Mouse (Mus musculus): ENCODE measurements around the gene Mgat5b. TPM values are rescaled to one million over a fixed set of nuclear protein-coding genes. Genes with fewer than 3 reads are reported as not detected.

Gene Mgat5b
- polyA plus RNA-seq, 1 experiment = not detected

DNA sequence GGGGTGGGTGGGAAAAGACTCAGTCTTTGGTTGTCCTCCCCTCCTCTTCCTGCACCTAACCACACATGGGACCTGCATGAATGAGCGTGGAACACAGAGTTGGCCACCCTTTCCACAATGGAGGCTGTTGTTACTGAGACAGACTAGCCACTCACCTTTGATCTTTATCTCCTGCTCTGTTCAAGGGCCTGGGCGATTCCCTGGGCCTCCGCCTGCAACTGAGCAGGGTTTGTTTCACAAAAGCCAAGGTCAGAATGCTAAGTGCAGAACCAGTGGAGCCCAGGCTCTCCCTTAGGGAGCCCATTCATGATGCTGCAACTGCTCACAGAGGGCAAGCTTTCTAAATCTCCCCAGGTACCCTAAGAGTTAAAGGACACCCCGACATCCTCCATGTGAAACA, 83.1 kb downstream of the Mgat5b start:
- H3K36me3 ChIP-seq (ENCODE audit: control insufficient read depth, insufficient read depth, low read length) = no peaks in the 10 kb centered on the region
- 59% methylated on average over 4 of the region's 4 CpGs for WGBS
- H3K27ac ChIP-seq (ENCODE audit: insufficient read depth, low read length) = no peak overlapping the region
- no peak overlapping the region for H3K4me3 ChIP-seq (ENCODE audit: extremely low read depth, insufficient read depth, insufficient read length)
- DNase-seq (ENCODE audit: low read depth in 1 of 2, low spot score in 2 of 2) = no peak
- no peaks in the 10 kb centered on the region for H3K4me1 ChIP-seq (ENCODE audit: control insufficient read depth, insufficient read depth, insufficient read length)
- 0 out of 2 replicates have a peak, but pooled peaks cover 2% of the 10 kb centered on the region for H3K27me3 ChIP-seq (ENCODE audit: control insufficient read depth, insufficient read depth, low read length)
- no peak for TF ChIP-seq POLR2A (IDR thresholded peaks at IDR 0.05; ENCODE audit: low read depth, low read length)
- no peak for TF ChIP-seq CTCF (IDR thresholded peaks at IDR 0.05; ENCODE audit: extremely low read depth, insufficient read depth, insufficient read length, insufficient replicate concordance)

DNA sequence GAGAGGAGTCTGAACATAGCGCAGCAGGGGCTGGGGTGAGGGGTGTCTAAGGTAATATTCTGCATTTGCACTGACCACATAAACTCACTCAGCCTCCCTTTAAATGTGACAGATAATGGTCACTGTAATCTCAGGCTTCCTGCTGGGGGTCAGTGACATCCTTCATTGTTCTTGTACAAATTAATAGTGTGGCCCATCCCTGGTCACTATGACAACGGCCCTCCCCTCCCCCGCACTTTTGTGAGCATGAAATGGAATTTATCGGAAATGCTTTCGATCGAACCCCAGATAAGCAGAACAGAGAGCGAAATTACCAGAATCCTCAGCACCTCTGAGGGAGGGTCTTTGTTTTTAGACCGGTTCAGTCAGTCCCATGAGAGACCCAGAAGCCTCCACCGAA, 84.8 kb downstream of the Mgat5b start:
- TF ChIP-seq CTCF (IDR thresholded peaks at IDR 0.05; ENCODE audit: extremely low read depth, insufficient read depth, insufficient read length, insufficient replicate concordance) = no peak
- Histone ChIP-seq H3K27ac (ENCODE audit: insufficient read depth, low read length) (no peak overlapping the region), H3K4me3 (ENCODE audit: extremely low read depth, insufficient read depth, insufficient read length) (no peak overlapping the region), H3K36me3 (ENCODE audit: control insufficient read depth, insufficient read depth, low read length) (no peaks in the 10 kb centered on the region), H3K4me1 (ENCODE audit: control insufficient read depth, insufficient read depth, insufficient read length) (no peaks in the 10 kb centered on the region), H3K27me3 (ENCODE audit: control insufficient read depth, insufficient read depth, low read length) (0 out of 2 replicates have a peak, but pooled peaks cover 2% of the 10 kb centered on the region)
- no peak for DNase-seq (ENCODE audit: low read depth in 1 of 2, low spot score in 2 of 2)
- WGBS = 68% methylated on average over 9 of the region's 9 CpGs

DNA sequence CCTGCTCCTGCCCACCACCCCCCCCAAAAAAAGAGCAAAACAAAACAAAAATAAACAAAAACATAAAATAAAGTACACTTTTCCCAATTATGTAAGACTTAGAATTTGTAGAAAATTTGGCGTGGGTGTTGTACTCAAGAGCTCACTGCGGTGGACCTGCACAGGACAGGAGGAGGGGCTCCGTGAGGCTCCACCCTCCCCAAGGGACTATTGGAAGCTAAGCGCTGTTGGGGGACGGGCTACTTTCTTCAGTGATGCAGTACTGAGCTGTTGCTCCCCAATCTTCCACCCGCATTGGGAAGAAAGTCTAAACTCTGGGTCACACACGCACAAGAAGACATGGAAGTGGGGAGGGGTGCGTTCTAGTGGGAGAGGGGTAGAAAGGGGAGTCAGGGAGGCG, 85.6 kb downstream of the Mgat5b start:
- no peaks in the 10 kb centered on the region for H3K4me1 ChIP-seq (ENCODE audit: control insufficient read depth, insufficient read depth, insufficient read length)
- no peak for TF ChIP-seq CTCF (IDR thresholded peaks at IDR 0.05; ENCODE audit: extremely low read depth, insufficient read depth, insufficient read length, insufficient replicate concordance)
- TF ChIP-seq POLR2A (IDR thresholded peaks at IDR 0.05; ENCODE audit: low read depth, low read length) = no peak
- 26% methylated on average over 9 of the region's 9 CpGs for WGBS
- DNase-seq (ENCODE audit: low read depth in 1 of 2, low spot score in 2 of 2) = no peak
- H3K4me3 ChIP-seq (ENCODE audit: extremely low read depth, insufficient read depth, insufficient read length) = no peak overlapping the region
- H3K27me3 ChIP-seq (ENCODE audit: control insufficient read depth, insufficient read depth, low read length) = 0 out of 2 replicates have a peak, but pooled peaks cover 2% of the 10 kb centered on the region
- no peaks in the 10 kb centered on the region for H3K36me3 ChIP-seq (ENCODE audit: control insufficient read depth, insufficient read depth, low read length)
- no peak overlapping the region for H3K27ac ChIP-seq (ENCODE audit: insufficient read depth, low read length)

DNA sequence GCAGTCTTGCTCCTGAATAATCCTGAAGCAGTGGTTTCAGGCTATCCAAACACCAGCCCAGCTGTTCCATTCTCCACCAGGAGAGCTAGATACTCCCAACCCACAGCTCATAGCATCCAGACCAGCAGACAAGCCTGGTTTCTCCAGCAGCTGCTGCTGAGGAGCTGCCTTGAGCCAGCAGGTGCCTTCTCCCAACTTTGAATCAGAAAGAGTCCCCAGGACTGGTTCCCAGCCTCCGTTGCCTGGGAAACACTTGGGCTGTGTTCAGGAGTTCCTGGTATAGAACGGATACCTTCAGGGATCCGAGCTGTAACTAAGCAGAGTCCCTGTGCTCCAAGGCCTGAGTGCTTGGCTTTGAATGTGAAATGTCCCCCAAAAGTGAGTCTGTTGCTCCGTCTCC, 98.8 kb downstream of the Mgat5b start:
- Histone ChIP-seq H3K27ac (ENCODE audit: insufficient read depth, low read length) (no peak overlapping the region), H3K4me1 (ENCODE audit: control insufficient read depth, insufficient read depth, insufficient read length) (no peaks in the 10 kb centered on the region; the same call in 1 of the 2 replicates), H3K27me3 (ENCODE audit: control insufficient read depth, insufficient read depth, low read length) (no peaks in the 10 kb centered on the region), H3K36me3 (ENCODE audit: control insufficient read depth, insufficient read depth, low read length) (no peaks in the 10 kb centered on the region), H3K4me3 (ENCODE audit: extremely low read depth, insufficient read depth, insufficient read length) (no peak overlapping the region)
- no peak for DNase-seq (ENCODE audit: low read depth in 1 of 2, low spot score in 2 of 2)
- TF ChIP-seq POLR2A (IDR thresholded peaks at IDR 0.05; ENCODE audit: low read depth, low read length) = no peak
- TF ChIP-seq CTCF (IDR thresholded peaks at IDR 0.05; ENCODE audit: extremely low read depth, insufficient read depth, insufficient read length, insufficient replicate concordance) = no peak
- WGBS = 93% methylated on average over 4 of the region's 4 CpGs

DNA sequence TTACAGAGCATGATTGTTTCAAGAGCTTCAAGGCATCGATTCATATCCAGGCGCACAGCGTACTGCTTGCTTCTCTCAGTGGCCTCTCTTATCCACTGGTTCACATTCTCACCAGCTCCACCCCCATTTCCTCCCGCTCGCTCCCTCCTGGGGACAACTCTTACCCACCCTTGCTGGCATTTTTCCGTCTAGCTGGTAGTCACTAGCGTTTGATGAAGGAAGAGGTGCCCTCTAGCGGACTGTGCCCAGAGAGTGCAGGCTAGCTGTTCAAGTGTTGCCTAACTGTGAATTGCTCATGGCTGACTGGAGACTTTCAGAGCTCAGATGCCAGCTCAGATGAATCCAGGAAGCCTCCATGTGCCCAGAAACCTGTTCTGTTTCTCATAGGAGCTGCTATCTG, 99.7 kb downstream of the Mgat5b start:
- TF ChIP-seq CTCF (IDR thresholded peaks at IDR 0.05; ENCODE audit: extremely low read depth, insufficient read depth, insufficient read length, insufficient replicate concordance) (peak; percentile 59; the same call in 1 of the 2 replicates), POLR2A (IDR thresholded peaks at IDR 0.05; ENCODE audit: low read depth, low read length) (no peak)
- 2% methylated on average over 8 of the region's 8 CpGs for WGBS
- Histone ChIP-seq H3K27me3 (ENCODE audit: control insufficient read depth, insufficient read depth, low read length) (no peaks in the 10 kb centered on the region), H3K4me3 (ENCODE audit: extremely low read depth, insufficient read depth, insufficient read length) (no peak overlapping the region), H3K36me3 (ENCODE audit: control insufficient read depth, insufficient read depth, low read length) (no peaks in the 10 kb centered on the region), H3K4me1 (ENCODE audit: control insufficient read depth, insufficient read depth, insufficient read length) (no peaks in the 10 kb centered on the region; the same call in 1 of the 2 replicates), H3K27ac (ENCODE audit: insufficient read depth, low read length) (no peak overlapping the region)
- DNase-seq (ENCODE audit: low read depth in 1 of 2, low spot score in 2 of 2) = peak; percentile 52 to 54

DNA sequence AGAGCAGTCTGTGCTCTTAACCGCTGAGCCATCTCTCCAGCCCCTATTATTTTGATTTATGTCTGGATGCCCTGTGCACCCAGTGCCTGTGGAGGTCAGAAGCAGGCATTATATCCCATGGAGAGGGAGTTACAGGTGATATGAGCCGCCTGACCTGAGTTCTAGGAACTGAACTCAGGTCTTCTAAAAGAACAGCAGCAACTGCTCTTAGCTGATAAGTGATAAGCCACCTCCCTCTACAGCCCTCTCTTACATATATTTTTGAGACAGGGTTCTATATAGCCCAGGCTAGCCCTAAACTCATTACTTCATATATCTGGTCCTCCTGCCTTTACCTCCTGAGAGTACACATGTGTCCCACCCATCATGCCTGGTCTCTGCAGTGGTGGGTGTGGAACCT, 102.4 kb downstream of the Mgat5b start:
- TF ChIP-seq CTCF (IDR thresholded peaks at IDR 0.05; ENCODE audit: extremely low read depth, insufficient read depth, insufficient read length, insufficient replicate concordance) = no peak
- no peak for TF ChIP-seq POLR2A (IDR thresholded peaks at IDR 0.05; ENCODE audit: low read depth, low read length)
- WGBS = 80% methylated on average over 2 of the region's 2 CpGs
- Histone ChIP-seq H3K27me3 (ENCODE audit: control insufficient read depth, insufficient read depth, low read length) (no peaks in the 10 kb centered on the region), H3K36me3 (ENCODE audit: control insufficient read depth, insufficient read depth, low read length) (no peaks in the 10 kb centered on the region), H3K4me1 (ENCODE audit: control insufficient read depth, insufficient read depth, insufficient read length) (no peaks in the 10 kb centered on the region; the same call in 1 of the 2 replicates), H3K27ac (ENCODE audit: insufficient read depth, low read length) (no peak overlapping the region), H3K4me3 (ENCODE audit: extremely low read depth, insufficient read depth, insufficient read length) (no peak overlapping the region)
- no peak for DNase-seq (ENCODE audit: low read depth in 1 of 2, low spot score in 2 of 2)

DNA sequence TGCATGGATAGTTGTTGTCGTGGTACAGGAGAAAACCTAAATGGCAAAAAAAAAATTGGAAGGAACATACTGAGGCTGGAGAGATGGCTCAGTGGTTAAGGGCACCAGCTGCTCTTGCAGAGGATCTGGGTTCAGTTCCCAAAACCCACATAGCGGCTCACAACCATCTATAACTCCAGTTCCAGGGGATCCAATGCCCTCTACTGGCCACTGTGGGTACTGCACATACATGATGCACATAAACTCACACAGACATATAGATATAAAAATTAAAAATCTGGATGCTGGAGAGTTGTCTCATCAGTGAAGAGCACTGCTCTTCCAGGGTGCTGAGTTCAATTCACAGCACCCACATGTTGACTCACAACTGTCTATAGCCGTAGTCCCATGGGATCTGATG, 104.9 kb downstream of the Mgat5b start:
- TF ChIP-seq POLR2A (IDR thresholded peaks at IDR 0.05; ENCODE audit: low read depth, low read length) = no peak
- TF ChIP-seq CTCF (IDR thresholded peaks at IDR 0.05; ENCODE audit: extremely low read depth, insufficient read depth, insufficient read length, insufficient replicate concordance) = no peak
- WGBS = 95% methylated on average over 3 of the region's 3 CpGs
- Histone ChIP-seq H3K36me3 (ENCODE audit: control insufficient read depth, insufficient read depth, low read length) (no peaks in the 10 kb centered on the region), H3K27me3 (ENCODE audit: control insufficient read depth, insufficient read depth, low read length) (no peaks in the 10 kb centered on the region), H3K27ac (ENCODE audit: insufficient read depth, low read length) (no peak overlapping the region), H3K4me3 (ENCODE audit: extremely low read depth, insufficient read depth, insufficient read length) (no peak overlapping the region), H3K4me1 (ENCODE audit: control insufficient read depth, insufficient read depth, insufficient read length) (no peaks in the 10 kb centered on the region)
- DNase-seq (ENCODE audit: low read depth in 1 of 2, low spot score in 2 of 2) = no peak
